Mouse (Mus musculus): ENCODE measurements at regions not wholly inside any gene's neighbourhood (a gene's known extent, or its start where the extent isn't known, plus 50 kb on each side); places are given as distances from the start of the nearest gene placed in this dataset.

DNA sequence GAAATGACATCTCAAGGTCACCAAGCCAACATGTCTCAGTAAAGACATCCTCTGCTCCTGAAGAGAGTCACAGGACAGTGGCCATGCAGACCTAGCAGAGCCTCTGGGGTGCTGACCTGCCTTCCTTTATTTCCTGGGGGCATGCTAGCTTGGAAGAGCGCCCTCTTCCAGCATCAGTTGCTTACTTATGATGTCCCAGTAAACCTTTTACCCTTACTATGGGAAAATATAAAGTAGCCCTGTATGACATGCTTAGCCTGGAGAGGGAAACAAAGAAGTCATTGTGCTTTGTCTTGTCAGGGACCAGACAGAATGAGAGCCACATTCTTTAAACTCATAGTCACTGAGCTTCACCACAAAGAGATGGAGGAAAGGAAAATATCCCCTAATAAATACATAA, 82.9 kb downstream of the Postn start:
- no peak for DNase-seq
- no peak for TF ChIP-seq CTCF (IDR thresholded peaks at IDR 0.05)
- TF ChIP-seq POLR2A (IDR thresholded peaks at IDR 0.05; ENCODE audit: insufficient read depth, low read depth, low read length) = no peak
- no peak for TF ChIP-seq EP300 (IDR thresholded peaks at IDR 0.05; ENCODE audit: insufficient read depth, low read depth, low read length)
- WGBS = 70% methylated on average over 1 of the region's 1 CpGs
- Histone ChIP-seq H3K36me3 (ENCODE audit: control insufficient read depth, insufficient read depth, low read length) (no peaks in the 10 kb centered on the region), H3K9ac (ENCODE audit: low read depth, low read length) (no peak overlapping the region), H3K79me2 (replicated peaks; ENCODE audit: control insufficient read depth, insufficient read depth, low read length) (no peaks in the 10 kb centered on the region), H3K27me3 (ENCODE audit: control insufficient read depth, insufficient read depth, low read length) (no peaks in the 10 kb centered on the region), H3K4me3 (no peak overlapping the region), H3K4me1 (ENCODE audit: control insufficient read depth, insufficient read depth, low read length) (no peaks in the 10 kb centered on the region), H3K27ac (no peak overlapping the region)
- intact Hi-C loops (cut with DNase I) = no loop called here

GRCm38 (mm10) chr3:54446889-54447288, 86.0 kb downstream of the Postn start:
- H3K27me3 ChIP-seq (ENCODE audit: control insufficient read depth, insufficient read depth, low read length) = no peaks in the 10 kb centered on the region
- H3K27ac ChIP-seq = no peak overlapping the region
- no peak overlapping the region for H3K9ac ChIP-seq (ENCODE audit: low read depth, low read length)
- intact Hi-C loops (cut with DNase I) = no loop called here
- TF ChIP-seq EP300 (IDR thresholded peaks at IDR 0.05; ENCODE audit: insufficient read depth, low read depth, low read length) (no peak), CTCF (IDR thresholded peaks at IDR 0.05) (no peak), POLR2A (IDR thresholded peaks at IDR 0.05; ENCODE audit: insufficient read depth, low read depth, low read length) (no peak)
- no peaks in the 10 kb centered on the region for H3K79me2 ChIP-seq (replicated peaks; ENCODE audit: control insufficient read depth, insufficient read depth, low read length)
- H3K4me1 ChIP-seq (ENCODE audit: control insufficient read depth, insufficient read depth, low read length) = no peaks in the 10 kb centered on the region
- H3K36me3 ChIP-seq (ENCODE audit: control insufficient read depth, insufficient read depth, low read length) = no peaks in the 10 kb centered on the region
- no peak for DNase-seq
- WGBS = 47% methylated on average over 3 of the region's 3 CpGs
- no peak overlapping the region for H3K4me3 ChIP-seq

- no peak for DNase-seq
- Histone ChIP-seq H3K27ac (no peak overlapping the region), H3K27me3 (ENCODE audit: control insufficient read depth, insufficient read depth, low read length) (0 out of 2 replicates have a peak, but pooled peaks cover 1% of the 10 kb centered on the region), H3K9ac (ENCODE audit: low read depth, low read length) (no peak overlapping the region), H3K4me1 (ENCODE audit: control insufficient read depth, insufficient read depth, low read length) (no peaks in the 10 kb centered on the region), H3K79me2 (replicated peaks; ENCODE audit: control insufficient read depth, insufficient read depth, low read length) (no peaks in the 10 kb centered on the region), H3K4me3 (no peak overlapping the region), H3K36me3 (ENCODE audit: control insufficient read depth, insufficient read depth, low read length) (no peaks in the 10 kb centered on the region)
- intact Hi-C loops (cut with DNase I) = no loop called here
- no peak for TF ChIP-seq EP300 (IDR thresholded peaks at IDR 0.05; ENCODE audit: insufficient read depth, low read depth, low read length)
- TF ChIP-seq CTCF (IDR thresholded peaks at IDR 0.05) = no peak
- no peak for TF ChIP-seq POLR2A (IDR thresholded peaks at IDR 0.05; ENCODE audit: insufficient read depth, low read depth, low read length)
- WGBS = 67% methylated on average over 2 of the region's 2 CpGs
Measured at GRCm38 (mm10) chr3:54457416-54457815, 96.5 kb downstream of the Postn start.

DNA sequence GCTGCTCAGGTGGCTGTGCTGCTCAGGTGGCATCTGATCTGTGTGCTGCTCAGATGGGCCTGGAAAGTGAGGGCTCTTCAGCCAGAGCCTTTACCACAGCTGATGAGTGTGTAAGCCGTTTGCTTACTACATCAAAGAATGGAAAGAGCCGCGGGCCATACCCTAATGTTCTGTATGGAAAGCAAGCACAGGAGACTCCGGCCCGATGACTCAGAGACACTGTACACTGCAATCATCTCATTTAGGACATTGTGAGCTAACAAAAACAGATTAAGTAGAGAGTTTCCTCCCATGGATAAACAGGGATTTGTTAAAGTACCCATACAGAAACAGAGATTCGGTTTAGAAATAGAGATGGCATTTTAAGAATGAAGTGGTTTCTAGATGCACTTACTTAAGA, 100.5 kb downstream of the Postn start:
- intact Hi-C loops (cut with DNase I) = no loop called here
- Histone ChIP-seq H3K4me1 (ENCODE audit: control insufficient read depth, insufficient read depth, low read length) (no peaks in the 10 kb centered on the region), H3K27me3 (ENCODE audit: control insufficient read depth, insufficient read depth, low read length) (0 out of 2 replicates have a peak, but pooled peaks cover 1% of the 10 kb centered on the region), H3K36me3 (ENCODE audit: control insufficient read depth, insufficient read depth, low read length) (no peaks in the 10 kb centered on the region), H3K9ac (ENCODE audit: low read depth, low read length) (no peak overlapping the region), H3K79me2 (replicated peaks; ENCODE audit: control insufficient read depth, insufficient read depth, low read length) (no peaks in the 10 kb centered on the region), H3K4me3 (no peak overlapping the region), H3K27ac (no peak overlapping the region)
- WGBS = 91% methylated on average over 6 of the region's 6 CpGs
- TF ChIP-seq CTCF (IDR thresholded peaks at IDR 0.05) (no peak), POLR2A (IDR thresholded peaks at IDR 0.05; ENCODE audit: insufficient read depth, low read depth, low read length) (no peak), EP300 (IDR thresholded peaks at IDR 0.05; ENCODE audit: insufficient read depth, low read depth, low read length) (no peak)
- DNase-seq = no peak

DNA sequence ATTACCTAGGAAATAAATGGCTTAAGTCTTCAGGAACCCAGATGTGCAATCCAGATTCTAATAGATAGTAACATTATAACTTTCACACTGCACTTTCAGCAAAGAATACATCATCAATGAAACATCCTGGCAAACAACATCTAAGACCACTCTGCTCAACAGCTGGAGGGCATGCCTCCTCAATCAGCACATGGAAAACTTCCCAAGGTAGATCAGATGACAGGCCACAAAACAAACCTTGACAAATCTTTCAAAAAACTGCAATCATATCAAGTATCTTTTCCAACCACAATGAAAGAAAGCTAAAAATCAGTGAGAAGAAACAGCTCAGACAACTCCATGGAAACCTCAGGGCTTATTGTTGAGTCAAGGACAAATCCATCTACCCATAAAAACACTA, 105.2 kb downstream of the Postn start:
- no peaks in the 10 kb centered on the region for H3K79me2 ChIP-seq (replicated peaks; ENCODE audit: control insufficient read depth, insufficient read depth, low read length)
- H3K27ac ChIP-seq = no peak overlapping the region
- no peak overlapping the region for H3K9ac ChIP-seq (ENCODE audit: low read depth, low read length)
- intact Hi-C loops (cut with DNase I) = no loop called here
- no peaks in the 10 kb centered on the region for H3K36me3 ChIP-seq (ENCODE audit: control insufficient read depth, insufficient read depth, low read length)
- no peaks in the 10 kb centered on the region for H3K4me1 ChIP-seq (ENCODE audit: control insufficient read depth, insufficient read depth, low read length)
- TF ChIP-seq POLR2A (IDR thresholded peaks at IDR 0.05; ENCODE audit: insufficient read depth, low read depth, low read length) = no peak
- no peak for TF ChIP-seq CTCF (IDR thresholded peaks at IDR 0.05)
- no peak for TF ChIP-seq EP300 (IDR thresholded peaks at IDR 0.05; ENCODE audit: insufficient read depth, low read depth, low read length)
- no peak overlapping the region for H3K4me3 ChIP-seq
- DNase-seq = no peak
- 0 out of 2 replicates have a peak, but pooled peaks cover 1% of the 10 kb centered on the region for H3K27me3 ChIP-seq (ENCODE audit: control insufficient read depth, insufficient read depth, low read length)

DNA sequence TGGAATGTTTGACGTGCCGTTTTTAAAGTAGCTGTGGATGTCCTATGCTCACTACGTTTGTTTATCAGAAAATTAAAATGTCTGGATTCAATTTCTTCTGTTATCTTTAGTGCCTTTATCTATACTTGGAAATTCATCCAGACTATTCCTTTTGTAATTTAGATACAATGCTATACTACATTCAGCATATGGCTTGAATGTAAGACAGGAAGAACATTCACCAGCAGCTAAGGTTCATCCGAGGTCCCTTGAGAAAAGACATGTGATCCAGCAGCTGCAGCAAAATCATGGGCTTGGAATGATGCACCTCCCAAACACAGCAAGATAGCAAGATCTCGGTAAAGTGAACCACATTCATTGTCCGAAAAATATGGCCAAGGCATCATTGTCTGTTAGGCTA, 113.3 kb downstream of the Postn start:
- no peak for DNase-seq
- no peak overlapping the region for H3K4me3 ChIP-seq

More for the DNA sequence above, 113.3 kb downstream of the Postn start:
- no peak for TF ChIP-seq CTCF (IDR thresholded peaks at IDR 0.05)
- TF ChIP-seq POLR2A (IDR thresholded peaks at IDR 0.05; ENCODE audit: insufficient read depth, low read depth, low read length) = no peak
- no peak for TF ChIP-seq EP300 (IDR thresholded peaks at IDR 0.05; ENCODE audit: insufficient read depth, low read depth, low read length)
- H3K36me3 ChIP-seq (ENCODE audit: control insufficient read depth, insufficient read depth, low read length) = no peaks in the 10 kb centered on the region
- no peak overlapping the region for H3K27ac ChIP-seq
- H3K4me1 ChIP-seq (ENCODE audit: control insufficient read depth, insufficient read depth, low read length) = no peaks in the 10 kb centered on the region
- 50% methylated on average over 6 of the region's 6 CpGs for WGBS
- H3K9ac ChIP-seq (ENCODE audit: low read depth, low read length) = no peak overlapping the region
- intact Hi-C loops (cut with DNase I) = no loop called here
- no peaks in the 10 kb centered on the region for H3K79me2 ChIP-seq (replicated peaks; ENCODE audit: control insufficient read depth, insufficient read depth, low read length)
- H3K27me3 ChIP-seq (ENCODE audit: control insufficient read depth, insufficient read depth, low read length) = no peaks in the 10 kb centered on the region
